8 mouse cellular contexts compared by ENCODE assay signal in the genomic region with DNA sequence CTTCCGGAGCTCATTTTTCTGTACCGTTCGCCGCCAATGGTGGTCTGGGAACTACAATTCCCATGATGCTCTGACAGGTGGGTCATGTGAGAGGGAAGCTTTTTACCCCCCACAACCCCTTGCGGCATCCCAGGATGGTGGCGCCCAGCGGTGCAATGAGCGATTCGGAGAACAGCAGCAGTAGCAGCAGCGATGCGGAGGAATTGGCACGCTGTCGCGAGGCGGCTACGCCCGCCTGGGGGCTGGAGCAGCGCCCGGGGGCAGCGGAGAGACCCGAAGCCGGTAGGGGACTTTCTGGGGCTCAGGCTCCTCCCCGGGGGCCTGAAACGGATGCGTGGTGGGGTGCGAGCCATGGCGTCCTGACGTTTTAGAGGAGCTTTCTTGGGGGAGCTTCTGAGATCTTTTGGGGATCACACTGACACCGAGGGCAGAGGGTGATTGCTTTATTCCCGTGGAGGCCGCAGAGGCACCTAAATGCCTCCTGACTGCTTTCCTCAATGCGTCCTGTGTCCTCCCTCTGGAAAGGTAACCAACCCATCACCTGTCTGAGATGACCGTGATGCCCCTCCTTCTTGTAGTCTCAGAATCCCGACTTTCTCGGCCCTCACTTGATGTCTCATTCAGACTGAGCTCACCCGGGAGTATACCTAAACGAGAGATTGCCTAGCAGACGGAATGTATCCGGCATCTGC. TPM values are rescaled to one million over a fixed set of nuclear protein-coding genes. Genes with fewer than 3 reads are reported as not detected.
DNase-seq lines count a peak whose midpoint lies in the region; ATAC-seq lines count a peak whose summit lies in the region.

TSS of gene 2210016L21Rik (plus strand) at position 85 of the 692 bp plus-strand sequence.

- no peaks in the 10 kb centered on the region for H3K27me3 ChIP-seq in heart, embryonic 13.5 days (replicated peaks)
- no peaks in the 10 kb centered on the region for H3K27me3 ChIP-seq in liver, embryonic 12.5 days (replicated peaks)
- H3K27me3 ChIP-seq in stomach, embryonic 15.5 days (replicated peaks): no peaks in the 10 kb centered on the region

- peak within 1 kb of the TSS; percentile 92 for H3K4me3 ChIP-seq in brown adipose tissue, adult 24 weeks (ENCODE audit: insufficient read depth, low read depth, low read length)
- H3K4me3 ChIP-seq in heart, embryonic 13.5 days: peak within 1 kb of the TSS; percentile 65
- peak within 1 kb of the TSS; percentile 81 for H3K4me3 ChIP-seq in liver, embryonic 12.5 days
- peak within 1 kb of the TSS; percentile 98 for H3K4me3 ChIP-seq in stomach, embryonic 15.5 days (replicated peaks)

- ATAC-seq in CD4-positive, CD25-positive, alpha-beta regulatory T cell, adult 4 months: peak; percentile 100
- ATAC-seq in heart, embryonic 13.5 days (ENCODE audit: extremely low read depth, insufficient number of reproducible peaks, low FRiP score, low TSS enrichment): peak; percentile 92
- peak; percentile 93 for ATAC-seq in liver, embryonic 12.5 days
- peak; percentile 92 for ATAC-seq in stomach, embryonic 15.5 days (ENCODE audit: insufficient read depth, low FRiP score, low read depth)

- H3K9me3 ChIP-seq in heart, embryonic 13.5 days: peaks cover 5% of the 10 kb centered on the region; the same call in 1 of the 2 replicates
- no peaks in the 10 kb centered on the region for H3K9me3 ChIP-seq in liver, embryonic 12.5 days (replicated peaks)
- no peaks in the 10 kb centered on the region for H3K9me3 ChIP-seq in stomach, embryonic 15.5 days

- H3K4me2 ChIP-seq in heart, embryonic 13.5 days: peak within 1 kb of the TSS; percentile 72
- peak within 1 kb of the TSS; percentile 78 for H3K4me2 ChIP-seq in liver, embryonic 12.5 days
- peak within 1 kb of the TSS; percentile 73 for H3K4me2 ChIP-seq in stomach, embryonic 15.5 days

- no peaks in the 10 kb centered on the region for H3K4me1 ChIP-seq in brown adipose tissue, adult 24 weeks (ENCODE audit: control insufficient read depth, insufficient read depth, insufficient read length, low read length)
- peaks cover 8% of the 10 kb centered on the region for H3K4me1 ChIP-seq in heart, embryonic 13.5 days
- peaks cover 13% of the 10 kb centered on the region for H3K4me1 ChIP-seq in liver, embryonic 12.5 days
- no peaks in the 10 kb centered on the region for H3K4me1 ChIP-seq in stomach, embryonic 15.5 days

- peak within 1 kb of the TSS; percentile 89 for H3K9ac ChIP-seq in heart, embryonic 13.5 days
- H3K9ac ChIP-seq in liver, embryonic 12.5 days: peak within 1 kb of the TSS; percentile 88
- H3K9ac ChIP-seq in stomach, embryonic 15.5 days: peak within 1 kb of the TSS; percentile 94

- DNase-seq in fat pad, adult 2 months (ENCODE audit: extremely low read depth, low read depth, low spot score): peak; percentile 10
- DNase-seq in kidney, postnatal 10 days: peak; percentile 89
- DNase-seq in natural killer cell, adult 2 months (ENCODE audit: low spot score in 2 of 2): peak; percentile 70 to 75

- peaks cover 25% of the 10 kb centered on the region for H3K36me3 ChIP-seq in heart, embryonic 13.5 days
- H3K36me3 ChIP-seq in liver, embryonic 12.5 days: peaks cover 25% of the 10 kb centered on the region
- H3K36me3 ChIP-seq in stomach, embryonic 15.5 days: peaks cover 16% of the 10 kb centered on the region

- no peak within 1 kb of the TSS for H3K27ac ChIP-seq in brown adipose tissue, adult 24 weeks (replicated peaks; ENCODE audit: low read depth, low read length)
- H3K27ac ChIP-seq in heart, embryonic 13.5 days (replicated peaks): peak within 1 kb of the TSS; percentile 70
- peak within 1 kb of the TSS; percentile 84 for H3K27ac ChIP-seq in liver, embryonic 12.5 days
- peak within 1 kb of the TSS; percentile 89 for H3K27ac ChIP-seq in stomach, embryonic 15.5 days

- 2% methylated on average over 39 of the region's 39 CpGs for WGBS in heart, embryonic 13.5 days
- WGBS in liver, embryonic 12.5 days (ENCODE audit: insufficient replicate concordance): 2% methylated on average over 39 of the region's 39 CpGs
- WGBS in stomach, embryonic 15.5 days: under 1% methylated on average over 39 of the region's 39 CpGs

RNA-seq across cellular contexts. Expression of gene 2210016L21Rik, which starts in this region (rescaled TPM):
- 10 to 100 TPM; 34.5 to 46.3 TPM for polyA plus RNA-seq in CD4-positive, CD25-positive, alpha-beta regulatory T cell, adult 4 months (2017; shearing (Covaris generic))
- 11.2 and 11.3 TPM in 2 replicates for polyA plus RNA-seq in brown adipose tissue, adult 24 weeks (2012; ENCODE audit: insufficient read depth, insufficient read length, missing spikeins)
- polyA plus RNA-seq in heart, embryonic 13.5 days (2015; fragmentation: Nextera tagmentation; extraction: Ambion mirVana): 37.4 and 40.6 TPM in 2 replicates
- 22.1 and 25.2 TPM in 2 replicates for polyA plus RNA-seq in liver, embryonic 12.5 days (2016; fragmentation: Nextera tagmentation; extraction: Ambion mirVana)
- polyA plus RNA-seq in stomach, embryonic 15.5 days (2015; fragmentation: Nextera tagmentation; extraction: Ambion mirVana): 52.4 and 57.4 TPM in 2 replicates

Comparison
In these comparisons a context has a peak if more than half of its experiments do, and no peak if none do; other contexts are left out.
1. DNase-seq: peak in every context shown above with its lines; median percentile 89 in kidney, postnatal 10 days; 72 in natural killer cell, adult 2 months; 10 in fat pad, adult 2 months.